Mouse (Mus musculus) frontal cortex, adult 2 months (tissue): ENCODE measurements at regions not wholly inside any gene's neighbourhood (a gene's known extent, or its start where the extent isn't known, plus 50 kb on each side); places are given as distances from the start of the nearest gene placed in this dataset.

ENCODE experiments used
- DNase-seq, 2 experiments: peaks; one replicate each; pipeline ENCODE4 v3.0.0; 2022; ENCODE audit warnings: low spot score in 1 of 2; ENCODE audit errors: extremely low spot score in 1 of 2

GRCm38 (mm10) chr2:159994490-159994889 is 339.5 kb downstream of the Gm826 start:
- no peak for DNase-seq

GRCm38 (mm10) chr2:159986719-159987118 is 347.2 kb downstream of the Gm826 start:
- no peak for DNase-seq

- no peak for DNase-seq
These were observed 352.3 kb downstream of the Gm826 start for GRCm38 (mm10) chr2:159981694-159982093.

- DNase-seq = no peak
These were observed 383.6 kb downstream of the Gm826 start for GRCm38 (mm10) chr2:159950369-159950768.

GRCm38 (mm10) chr2:159949046-159949445 is 384.9 kb downstream of the Gm826 start:
- DNase-seq = no peak

- peak in 1 of 2 experiments; percentile 28 for DNase-seq
These were observed 403.2 kb downstream of the Gm826 start for GRCm38 (mm10) chr2:159930744-159931143.

- peak in 1 of 2 experiments; percentile 3 for DNase-seq
These were observed 444.3 kb downstream of the Gm826 start for GRCm38 (mm10) chr2:159889701-159890100.

- DNase-seq = no peak
These were observed 449.0 kb downstream of the Gm826 start for GRCm38 (mm10) chr2:159884773-159885459.

- DNase-seq = no peak
These were observed 467.0 kb downstream of the Gm826 start for GRCm38 (mm10) chr2:159866981-159867380.

GRCm38 (mm10) chr2:159866391-159866790 is 467.6 kb downstream of the Gm826 start:
- DNase-seq = peak; percentile 2 to 48

- DNase-seq = no peak
These were observed 470.8 kb downstream of the Gm826 start for GRCm38 (mm10) chr2:159863185-159863584.

- no peak for DNase-seq
These were observed 479.9 kb downstream of the Gm826 start for GRCm38 (mm10) chr2:159853891-159854665.

- no peak for DNase-seq
These were observed 481.0 kb downstream of the Gm826 start for GRCm38 (mm10) chr2:159852959-159853358.

- DNase-seq = no peak
These were observed 501.4 kb downstream of the Gm826 start for GRCm38 (mm10) chr2:159832488-159833113.

- no peak for DNase-seq
These were observed 507.5 kb downstream of the Gm826 start for GRCm38 (mm10) chr2:159826417-159826816.

GRCm38 (mm10) chr2:159818556-159818955 is 515.4 kb downstream of the Gm826 start:
- no peak for DNase-seq

- DNase-seq = no peak
These were observed 517.6 kb downstream of the Gm826 start for GRCm38 (mm10) chr2:159816344-159816743.
